Comparison of ENCODE assay signal across 23 mouse cellular contexts in the genomic region with DNA sequence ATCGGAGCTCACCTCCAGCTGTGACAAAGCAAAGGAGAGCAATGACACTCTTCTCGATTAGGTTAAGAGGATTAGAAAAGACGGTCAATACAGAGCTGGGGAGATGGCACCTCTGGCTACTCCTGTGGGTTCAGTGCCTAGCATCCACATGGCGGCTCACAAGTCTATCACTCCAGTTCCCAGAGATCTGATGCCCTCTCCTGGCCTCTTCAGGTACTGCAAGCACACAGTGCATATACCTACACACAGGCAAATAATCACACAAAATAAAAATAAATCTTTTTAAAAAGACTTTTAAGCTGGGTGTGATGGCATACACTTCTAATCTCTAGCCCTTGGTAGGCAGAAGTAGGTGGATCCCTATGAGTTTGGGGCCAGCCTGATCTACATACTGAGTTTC. TPM values are rescaled to one million over a fixed set of nuclear protein-coding genes. Genes with fewer than 3 reads are reported as not detected.
DNase-seq lines count a peak whose midpoint lies in the region; ATAC-seq and TF ChIP-seq lines count a peak whose summit lies in the region.
"Had no signal": no experiment of that assay in that cellular context is flagged by ENCODE, and none has a peak within 500 bp of the region (broad histone marks: within the 10 kb centered on the region; RNA-seq: fewer than 3 reads in every experiment).

No protein-coding gene starts in this region.

- H3K9me3 ChIP-seq in kidney, postnatal 0 days (replicated peaks; ENCODE audit: low read length), result no peaks in the 10 kb centered on the region
- H3K9me3 ChIP-seq in lung, postnatal 0 days (ENCODE audit: low read length), result no peaks in the 10 kb centered on the region
- peaks cover 7% of the 10 kb centered on the region; the same call in 1 of the 2 replicates for H3K9me3 ChIP-seq in ES-Bruce4 (replicated peaks; ENCODE audit: control insufficient read depth, insufficient read depth, low read length, poor library complexity, severe bottlenecking)
- peaks cover 7% of the 10 kb centered on the region; the same call in 1 of the 2 replicates for H3K9me3 ChIP-seq in embryonic facial prominence, embryonic 10.5 days

- no peak overlapping the region for H3K27ac ChIP-seq in kidney, postnatal 0 days
- H3K27ac ChIP-seq in lung, postnatal 0 days (ENCODE audit: low read length), result no peak overlapping the region
- H3K27ac ChIP-seq in ES-Bruce4 (ENCODE audit: insufficient read depth, low read length), result no peak overlapping the region
- no peak overlapping the region for H3K27ac ChIP-seq in embryonic facial prominence, embryonic 10.5 days (replicated peaks)
- H3K27ac ChIP-seq: forebrain, embryonic 10.5 days; hindbrain, embryonic 10.5 days; limb, embryonic 10.5 days; lung, embryonic 15.5 days had no signal

- TF ChIP-seq CTCF in kidney, postnatal 0 days (IDR thresholded peaks at IDR 0.05; ENCODE audit: low read depth), result peak; percentile 19; the same call in 1 of the 2 replicates
- TF ChIP-seq CTCF in lung, postnatal 0 days (IDR thresholded peaks at IDR 0.05), result peak; percentile 22; the same call in 1 of the 2 replicates
- TF ChIP-seq CTCF in ES-Bruce4 (IDR thresholded peaks at IDR 0.05; ENCODE audit: low read depth, low read length), result peak; percentile 3

- H3K36me3 ChIP-seq in kidney, postnatal 0 days (ENCODE audit: insufficient read depth, low read length), result no peaks in the 10 kb centered on the region
- H3K36me3 ChIP-seq in lung, postnatal 0 days (ENCODE audit: insufficient read depth, low read length), result no peaks in the 10 kb centered on the region
- H3K36me3 ChIP-seq in ES-Bruce4 (ENCODE audit: control insufficient read depth, insufficient read depth, low read length, poor library complexity, severe bottlenecking), result no peaks in the 10 kb centered on the region
- no peaks in the 10 kb centered on the region for H3K36me3 ChIP-seq in embryonic facial prominence, embryonic 10.5 days (replicated peaks)
- H3K36me3 ChIP-seq: forebrain, embryonic 10.5 days; hindbrain, embryonic 10.5 days; limb, embryonic 10.5 days; lung, embryonic 15.5 days had no signal

- no peaks in the 10 kb centered on the region for H3K4me1 ChIP-seq in kidney, postnatal 0 days (replicated peaks; ENCODE audit: insufficient read depth, low read length)
- H3K4me1 ChIP-seq in lung, postnatal 0 days (ENCODE audit: insufficient read depth, low read depth, low read length), result no peaks in the 10 kb centered on the region
- peaks cover 2% of the 10 kb centered on the region for H3K4me1 ChIP-seq in ES-Bruce4 (ENCODE audit: control insufficient read depth, insufficient read depth, low read length)
- no peaks in the 10 kb centered on the region for H3K4me1 ChIP-seq in embryonic facial prominence, embryonic 10.5 days
- H3K4me1 ChIP-seq: forebrain, embryonic 10.5 days; hindbrain, embryonic 10.5 days; limb, embryonic 10.5 days; lung, embryonic 15.5 days had no signal

- H3K27me3 ChIP-seq in kidney, postnatal 0 days (ENCODE audit: insufficient read depth, low read length), result no peaks in the 10 kb centered on the region
- H3K27me3 ChIP-seq in lung, postnatal 0 days (replicated peaks; ENCODE audit: insufficient read depth, low read length), result no peaks in the 10 kb centered on the region
- no peaks in the 10 kb centered on the region for H3K27me3 ChIP-seq in ES-Bruce4 (ENCODE audit: control insufficient read depth, insufficient read depth, low read length, poor library complexity, severe bottlenecking)
- H3K27me3 ChIP-seq in embryonic facial prominence, embryonic 10.5 days (replicated peaks; ENCODE audit: low read depth, poor library complexity, severe bottlenecking), result no peaks in the 10 kb centered on the region
- H3K27me3 ChIP-seq: lung, embryonic 15.5 days had no signal

- 98% methylated on average over 4 of the region's 4 CpGs for WGBS in kidney, postnatal 0 days
- 95% methylated on average over 4 of the region's 4 CpGs for WGBS in lung, postnatal 0 days
- WGBS in embryonic facial prominence, embryonic 10.5 days, result 92% methylated on average over 4 of the region's 4 CpGs

- no peak overlapping the region for H3K4me2 ChIP-seq in kidney, postnatal 0 days (ENCODE audit: low read length)
- H3K4me2 ChIP-seq in lung, postnatal 0 days (replicated peaks; ENCODE audit: low read depth, low read length), result no peak overlapping the region
- H3K4me2 ChIP-seq: lung, embryonic 15.5 days; midbrain, embryonic 11.5 days had no signal

- TF ChIP-seq POLR2A in ES-Bruce4 (IDR thresholded peaks at IDR 0.05; ENCODE audit: insufficient read depth, low read length), result no peak

- no peak for TF ChIP-seq EP300 in lung, postnatal 0 days (IDR thresholded peaks at IDR 0.05)
- no peak for TF ChIP-seq EP300 in ES-Bruce4 (IDR thresholded peaks at IDR 0.05; ENCODE audit: insufficient read depth, low read depth, low read length)

- H3K4me3 ChIP-seq in kidney, postnatal 0 days (replicated peaks; ENCODE audit: low read depth, low read length), result no peak overlapping the region
- no peak overlapping the region for H3K4me3 ChIP-seq in lung, postnatal 0 days (ENCODE audit: low read depth, low read length)
- no peak overlapping the region for H3K4me3 ChIP-seq in ES-Bruce4 (ENCODE audit: low read depth, low read length)
- no peak overlapping the region for H3K4me3 ChIP-seq in embryonic facial prominence, embryonic 10.5 days
- H3K4me3 ChIP-seq: forebrain, embryonic 10.5 days; hindbrain, embryonic 10.5 days; limb, embryonic 10.5 days; lung, embryonic 15.5 days had no signal

- no peak for ATAC-seq in kidney, postnatal 0 days (replicated peaks; ENCODE audit: low FRiP score, low read depth)
- ATAC-seq in lung, postnatal 0 days, result no peak
- ATAC-seq: forebrain, postnatal 0 days; intestine, postnatal 0 days had no signal

- H3K9ac ChIP-seq in kidney, postnatal 0 days (ENCODE audit: low read depth, low read length), result no peak overlapping the region
- H3K9ac ChIP-seq in lung, postnatal 0 days (replicated peaks; ENCODE audit: low read depth), result no peak overlapping the region
- no peak overlapping the region for H3K9ac ChIP-seq in ES-Bruce4 (ENCODE audit: low read depth, poor library complexity, severe bottlenecking)
- H3K9ac ChIP-seq: forebrain, postnatal 0 days; lung, embryonic 15.5 days had no signal

- DNase-seq in kidney, postnatal 0 days (ENCODE audit: low spot score), result no peak
- no peak for DNase-seq in kidney, adult 8-10 months
- no peak for DNase-seq in lung, postnatal 0 days (ENCODE audit: low spot score)
- no peak for DNase-seq in lung, postnatal 36 days
- no peak for DNase-seq in kidney, adult 9 months
- DNase-seq in embryonic facial prominence, embryonic 10.5 days (ENCODE audit: low spot score), result no peak
- DNase-seq: adrenal gland, adult 2 months; B cell, adult 2 months; cerebellum, adult 11-12 months; cerebellum, postnatal 10 days; forebrain, postnatal 0 days; liver had no signal

RNA-seq across cellular contexts. Expression of a gene that starts 47.6 kb away (rescaled TPM):
- polyA plus RNA-seq in kidney, postnatal 0 days (2015; fragmentation: Nextera tagmentation; extraction: Ambion mirVana), result 0.24 TPM in 1 of 2 replicates, not detected in the other
- polyA plus RNA-seq in lung, postnatal 0 days (2015; fragmentation: Nextera tagmentation; extraction: Ambion mirVana), result 2.1 and 2.5 TPM in 2 replicates
- polyA plus RNA-seq in ES-Bruce4 (2011; ENCODE audit: insufficient read depth, insufficient read length, low read depth, missing spikeins), result not detected in 2 replicates
- polyA plus RNA-seq in embryonic facial prominence, embryonic 10.5 days (2016; fragmentation: Nextera tagmentation; extraction: Ambion mirVana), result 0.15 and 0.36 TPM in 2 replicates
- polyA plus RNA-seq: adrenal gland, adult 2 months; embryonic facial prominence, embryonic 11.5 days; forebrain, embryonic 10.5 days; intestine, postnatal 0 days; limb, embryonic 10.5 days; midbrain, embryonic 11.5 days; neural tube, embryonic 11.5 days; small intestine, adult 2 months; stomach, embryonic 16.5 days had no signal

RNA-seq across cellular contexts. Expression of a gene that starts 53.9 kb away (rescaled TPM):
- polyA plus RNA-seq in kidney, postnatal 0 days (2015; fragmentation: Nextera tagmentation; extraction: Ambion mirVana), result 0.71 and 0.89 TPM in 2 replicates
- 1.5 and 1.8 TPM in 2 replicates for polyA plus RNA-seq in lung, postnatal 0 days (2015; fragmentation: Nextera tagmentation; extraction: Ambion mirVana)
- polyA plus RNA-seq in ES-Bruce4 (2011; ENCODE audit: insufficient read depth, insufficient read length, low read depth, missing spikeins), result 3.7 and 4.2 TPM in 2 replicates
- polyA plus RNA-seq in embryonic facial prominence, embryonic 10.5 days (2016; fragmentation: Nextera tagmentation; extraction: Ambion mirVana), result 0.40 and 0.42 TPM in 2 replicates
